Mouse (Mus musculus) left cerebral cortex, postnatal 10 days (tissue): ENCODE results near the gene Rabep1. TPM values are rescaled to one million over a fixed set of nuclear protein-coding genes. Genes with fewer than 3 reads are reported as not detected.
"Not testable (repeated sequence)": the region's sequence is repeated elsewhere in the genome, so short reads cannot be mapped to it uniquely, and the experiment has no call there.

Experiments
- DNase-seq, 2 experiments: peaks; one replicate each; pipeline ENCODE4 v3.0.0; 2021 to 2022; ENCODE audit warnings: low spot score in 2 of 2, mixed read lengths in 1 of 2; ENCODE audit errors: extremely low spot score in 1 of 2
- intact Hi-C: fragments of 180-260 bp; cut with DNase I; formaldehyde crosslinking; loops from one replicate; pipeline ENCODE4 v1.15.1; 2025
- total RNA-seq, 2 experiments: library from RNA; stranded (reverse); gene quantifications; 2 replicates each; pipeline ENCODE4 v1.2.3; 2021

Rabep1 gene
- total RNA-seq, 2 experiments from 2014 or later: 113 to 115 TPM

DNA sequence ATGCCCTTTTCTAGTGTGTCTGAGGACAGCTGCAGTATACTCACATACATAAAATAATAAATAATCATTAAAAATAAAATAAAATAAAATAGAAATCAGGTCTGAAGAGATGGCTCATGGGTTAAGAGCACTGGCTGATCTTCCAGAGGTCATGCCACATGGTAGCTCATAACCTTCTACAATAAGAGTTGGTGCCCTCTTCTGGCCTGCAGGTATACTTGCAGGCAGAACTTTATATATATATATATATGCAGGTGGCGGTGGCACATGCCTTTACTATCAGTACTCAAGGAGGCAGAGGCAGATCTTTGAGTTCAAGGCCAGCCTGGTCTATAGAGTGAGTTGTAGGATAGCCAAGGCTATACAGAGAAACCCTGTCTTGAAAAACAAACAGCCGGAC, 18.4 kb upstream of the Rabep1 start:
- DNase-seq: no peak
- intact Hi-C loops: no loop called here

DNA sequence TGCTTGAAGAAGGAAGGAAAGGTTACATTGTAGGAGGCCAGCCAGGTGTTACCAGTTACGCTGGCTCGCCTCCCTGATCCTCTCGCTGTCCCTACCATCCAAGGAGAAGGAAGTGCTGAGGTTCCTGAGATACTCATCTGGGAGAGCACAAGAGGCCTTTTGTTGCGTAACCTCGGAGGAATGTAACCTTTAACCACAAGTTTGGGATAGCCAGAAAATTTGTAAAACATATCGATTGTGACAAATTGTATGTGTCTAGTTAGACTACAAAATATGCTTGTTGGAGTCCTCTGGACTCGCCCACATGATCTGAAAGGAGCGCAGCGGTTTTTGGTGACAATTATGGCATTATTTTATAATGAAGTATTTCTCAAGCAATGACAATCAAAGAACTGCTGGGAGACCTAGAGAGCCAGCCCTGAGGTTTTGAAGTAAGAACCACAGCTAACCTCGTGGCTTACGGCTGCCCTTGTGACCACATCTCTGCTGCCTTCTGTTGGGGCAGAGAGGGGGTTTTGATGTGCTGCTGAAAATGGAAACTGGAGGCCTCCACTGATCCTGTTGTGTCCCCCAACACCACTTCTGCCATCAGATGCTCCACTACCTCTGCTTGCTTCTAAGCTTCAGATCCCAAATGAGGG, 15.5 kb upstream of the Rabep1 start:
- intact Hi-C loops: no loop called here
- no peak for DNase-seq

DNA sequence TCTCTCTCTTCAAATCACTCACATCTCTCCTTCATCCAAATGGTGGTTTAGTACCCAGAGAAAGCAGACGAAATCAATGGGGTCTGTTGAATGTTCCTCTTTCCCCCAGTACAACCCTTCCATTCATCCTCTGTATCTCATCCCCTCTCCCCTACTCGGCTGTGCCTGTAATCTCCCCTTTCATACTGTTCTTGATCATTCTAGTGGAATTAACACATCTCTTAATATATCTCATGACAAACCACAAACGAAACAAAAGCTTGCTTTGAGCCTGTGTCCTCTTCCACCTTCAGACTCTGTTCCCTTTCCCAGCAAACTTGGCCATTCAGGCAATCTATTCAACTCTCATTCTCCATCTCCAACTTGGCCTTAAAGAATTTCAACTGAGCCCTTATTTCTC, 13.4 kb upstream of the Rabep1 start:
- DNase-seq: no peak
- intact Hi-C loops: no loop called here

DNA sequence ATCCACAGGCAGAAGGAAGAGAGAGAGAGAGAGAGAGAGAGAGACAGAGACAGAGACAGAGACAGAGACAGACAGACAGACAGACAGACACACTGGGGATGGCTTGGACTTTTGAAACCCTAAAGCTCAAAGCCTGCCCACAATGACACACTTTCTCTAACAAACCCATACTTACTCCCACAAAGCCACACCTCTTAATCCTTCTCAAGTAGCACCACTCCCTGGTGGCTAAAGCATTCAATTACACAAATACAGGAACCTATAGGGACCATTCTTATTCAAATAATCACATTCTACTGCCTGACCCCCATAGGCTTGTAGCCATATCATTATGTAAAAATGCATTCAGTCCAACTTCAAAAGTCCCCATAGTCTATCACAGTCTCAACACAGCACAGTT, 11.2 kb upstream of the Rabep1 start:
- intact Hi-C loops: no loop called here
- DNase-seq: no peak

DNA sequence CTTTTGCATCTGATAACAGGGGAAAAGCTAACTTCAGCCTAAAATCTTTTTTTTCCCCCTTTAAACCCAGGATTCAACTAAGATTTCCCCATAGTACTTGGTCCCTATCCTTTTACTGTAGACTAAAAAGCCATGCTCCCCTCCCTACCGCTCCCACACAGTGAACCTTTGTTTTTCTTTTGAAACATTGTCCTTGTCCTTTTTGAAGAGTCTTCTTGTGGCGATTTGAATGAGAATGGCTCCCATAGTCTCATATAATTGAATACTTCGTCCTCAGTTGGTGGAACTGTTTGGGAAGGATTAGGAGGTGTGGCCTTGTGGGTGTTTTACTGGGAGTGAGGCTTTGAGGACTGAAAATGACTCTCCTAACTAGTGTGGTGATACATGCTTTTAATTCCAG, 10.7 kb upstream of the Rabep1 start:
- no peak for DNase-seq
- intact Hi-C loops: no loop called here

DNA sequence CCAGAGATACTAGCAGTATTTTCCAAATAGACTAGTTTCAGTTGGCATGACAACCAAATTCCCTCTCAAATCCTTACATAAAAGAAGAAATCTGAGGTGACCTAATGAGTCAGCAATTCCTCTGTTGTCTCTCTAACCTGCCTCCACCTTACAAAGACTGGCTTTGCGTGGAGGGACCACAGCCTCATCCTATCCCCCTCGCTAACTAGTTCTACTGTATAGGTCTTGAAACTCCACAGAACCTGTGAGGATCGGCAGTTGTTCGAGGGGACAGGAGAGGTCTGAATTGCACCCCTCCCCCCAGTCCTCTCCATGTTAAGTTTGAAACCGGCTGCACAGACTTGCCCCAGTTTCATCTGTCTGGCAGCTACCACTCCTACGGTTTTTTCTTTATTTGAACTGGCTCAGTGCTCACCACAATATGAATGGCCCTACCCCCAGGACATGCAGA, 9.2 kb upstream of the Rabep1 start:
- DNase-seq: peak in 1 of 2 experiments; percentile 38
- intact Hi-C loops: no loop called here

DNA sequence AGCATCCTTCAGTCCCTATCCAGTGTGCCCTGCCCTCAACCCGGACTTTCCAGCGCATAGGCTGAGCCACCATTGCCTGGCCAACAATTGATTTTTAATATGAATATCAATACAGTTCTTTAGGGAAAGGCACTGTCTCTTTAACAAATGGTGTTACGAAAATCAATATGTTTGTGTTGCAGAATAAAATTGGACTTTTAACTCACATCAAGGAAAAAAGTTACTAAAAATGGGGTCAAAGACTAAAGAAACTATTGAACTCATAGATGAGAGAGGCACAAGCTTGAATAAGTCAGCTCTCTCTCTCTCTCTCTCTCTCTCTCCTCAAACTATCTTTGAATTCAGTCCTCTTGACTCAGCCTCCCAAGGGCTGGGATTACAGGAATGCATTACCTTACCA, 7.5 kb upstream of the Rabep1 start:
- no peak for DNase-seq
- intact Hi-C loops: no loop called here

DNA sequence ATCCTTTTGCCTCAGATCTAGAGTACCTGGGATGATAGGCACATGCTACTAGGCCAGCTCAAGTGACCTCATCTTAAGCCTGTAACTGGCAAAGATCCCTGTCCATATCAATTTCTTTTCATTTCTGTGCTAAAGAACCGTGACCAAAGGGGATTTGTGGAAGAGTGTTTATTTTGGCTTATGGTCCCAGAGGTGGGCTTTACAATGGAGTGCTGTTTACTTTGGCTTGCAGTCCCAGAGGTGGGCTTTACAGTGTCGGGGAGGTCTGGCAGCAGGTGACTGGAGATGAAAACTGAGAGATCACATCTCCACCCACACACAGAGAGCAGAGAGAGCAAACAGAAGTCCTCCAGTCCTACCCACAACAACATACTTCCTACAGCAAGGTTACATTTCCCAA, 6.0 kb upstream of the Rabep1 start:
- no peak for DNase-seq
- intact Hi-C loops: no loop called here

DNA sequence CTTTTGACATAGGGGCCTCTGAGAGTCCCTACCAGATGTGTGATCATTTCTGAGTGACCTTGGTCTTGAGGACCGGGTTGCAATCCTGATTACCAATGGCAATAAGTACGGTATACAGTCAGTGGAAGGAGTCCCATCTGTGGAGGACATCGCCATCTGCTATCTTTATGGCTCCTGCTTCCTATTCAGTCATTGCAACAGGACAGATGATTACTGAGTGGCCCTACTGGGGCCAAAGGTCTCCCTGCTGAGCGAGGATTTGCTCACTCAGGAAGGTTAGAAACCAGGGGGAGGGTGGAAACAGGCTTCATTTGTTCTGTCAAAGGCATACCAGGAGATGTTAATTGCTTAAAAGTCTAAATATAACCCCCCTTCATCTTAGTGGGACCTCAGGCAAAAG, 1.6 kb upstream of the Rabep1 start:
- intact Hi-C loops: no loop called here
- no peak for DNase-seq

DNA sequence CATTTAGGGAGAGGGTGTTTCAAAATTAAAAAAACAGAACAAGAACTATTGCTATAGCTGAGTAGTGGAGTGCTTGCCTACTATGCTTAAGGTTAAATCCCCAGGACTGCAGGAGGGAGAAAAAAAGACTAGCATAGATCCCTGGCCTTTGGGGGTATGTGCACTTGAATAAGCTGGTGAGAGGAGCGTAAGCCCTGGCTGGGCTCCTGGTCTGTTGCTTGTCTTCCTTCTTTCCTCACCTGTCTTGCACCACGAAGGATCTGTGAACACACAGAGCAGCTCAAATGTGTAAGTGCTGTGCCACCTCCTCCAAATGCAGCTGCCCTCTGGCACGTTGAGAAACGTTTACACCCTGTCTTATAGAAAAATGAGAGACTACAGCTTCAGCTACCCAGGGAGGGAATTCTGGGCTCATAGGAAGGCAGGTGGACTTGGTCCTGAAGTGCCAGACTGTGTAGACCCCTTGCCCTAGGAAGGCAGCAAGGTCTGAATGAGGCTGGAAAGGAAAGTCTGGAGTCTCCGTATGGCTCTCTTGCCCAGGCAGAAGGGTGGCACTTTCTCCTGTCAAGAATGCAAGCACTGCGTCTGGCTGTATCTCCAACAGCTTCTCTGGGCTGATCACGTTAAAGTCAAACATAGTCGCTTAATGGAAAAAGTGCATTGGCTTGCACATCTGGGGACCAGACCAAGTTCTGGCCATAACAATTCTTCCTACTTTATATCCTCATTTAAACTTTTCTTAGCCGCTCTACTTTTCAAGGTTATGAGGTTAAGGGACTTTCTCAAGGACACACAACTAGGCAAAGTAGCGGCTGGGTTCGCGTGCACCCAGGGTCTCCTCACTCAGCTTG, 652 bp upstream of the Rabep1 start:
- peak in 1 of 2 experiments; percentile 9 for DNase-seq
- intact Hi-C loops: no loop called here

DNA sequence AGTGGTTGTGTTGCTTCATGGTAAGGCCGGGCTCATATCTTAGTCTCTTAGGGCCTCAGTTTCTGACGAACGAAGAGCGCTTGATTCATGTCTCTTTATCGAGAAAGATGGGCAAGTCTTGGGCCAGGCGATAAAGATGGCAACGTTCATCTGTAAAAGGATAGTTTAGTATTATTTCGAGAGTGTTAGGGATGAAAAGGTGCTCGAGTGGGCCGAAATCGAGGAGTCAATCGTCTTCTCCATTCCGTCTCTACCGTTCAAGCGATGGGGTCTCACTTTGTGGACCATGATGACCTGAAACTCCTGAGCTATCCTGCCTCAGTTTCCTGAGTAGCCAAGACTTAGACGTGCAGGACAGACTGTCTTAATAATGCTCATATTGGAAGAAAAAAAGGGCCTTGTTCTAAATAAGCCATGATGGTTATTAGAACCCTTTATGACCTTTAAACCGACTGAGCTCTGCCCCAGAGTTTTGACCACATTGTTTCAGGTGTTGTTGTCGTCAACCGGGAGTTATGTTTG, 940 bp downstream of the Rabep1 start:
- intact Hi-C loops: no loop called here
- no peak for DNase-seq

DNA sequence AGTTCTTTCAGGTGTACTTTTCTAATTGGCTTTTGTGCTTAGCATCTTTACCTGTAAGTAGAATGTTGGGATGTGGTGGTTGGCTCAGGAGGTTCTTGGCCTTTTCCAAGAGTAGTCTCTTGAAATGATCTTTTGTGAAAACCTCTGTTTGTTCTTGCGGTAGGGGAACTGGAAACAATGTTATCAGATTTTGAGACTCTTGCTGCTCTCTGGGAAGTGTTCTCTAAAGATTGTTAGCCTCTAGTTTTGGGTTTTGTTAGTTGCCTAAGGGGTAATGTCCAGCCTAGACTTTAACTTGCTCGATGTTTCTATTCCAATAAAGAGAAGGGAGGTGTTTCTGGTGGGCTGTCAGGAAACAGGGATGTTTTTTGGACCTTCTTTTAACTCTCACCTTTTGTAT, 1.5 kb downstream of the Rabep1 start:
- DNase-seq: no peak
- intact Hi-C loops: no loop called here

DNA sequence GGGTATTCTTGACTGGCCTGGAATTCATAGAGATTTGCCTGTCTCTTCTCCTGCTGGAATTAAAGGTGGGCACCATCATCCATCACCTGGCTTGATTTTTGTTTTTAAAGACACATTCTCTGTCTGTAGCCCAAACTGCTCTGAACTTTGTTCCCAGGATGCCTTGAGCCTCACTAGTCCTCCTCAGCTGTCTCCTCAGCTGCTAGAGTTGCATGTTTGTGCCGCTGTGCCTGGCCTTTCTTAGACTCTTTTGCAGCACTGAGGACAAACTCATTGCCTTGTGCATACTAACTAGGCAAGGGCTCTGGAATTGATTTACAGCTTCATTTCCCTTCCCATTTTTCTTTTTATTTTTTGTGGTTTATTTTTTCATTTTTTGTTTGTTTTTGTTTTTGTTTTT, 15.8 kb downstream of the Rabep1 start:
- intact Hi-C loops: no loop called here
- no peak for DNase-seq

DNA sequence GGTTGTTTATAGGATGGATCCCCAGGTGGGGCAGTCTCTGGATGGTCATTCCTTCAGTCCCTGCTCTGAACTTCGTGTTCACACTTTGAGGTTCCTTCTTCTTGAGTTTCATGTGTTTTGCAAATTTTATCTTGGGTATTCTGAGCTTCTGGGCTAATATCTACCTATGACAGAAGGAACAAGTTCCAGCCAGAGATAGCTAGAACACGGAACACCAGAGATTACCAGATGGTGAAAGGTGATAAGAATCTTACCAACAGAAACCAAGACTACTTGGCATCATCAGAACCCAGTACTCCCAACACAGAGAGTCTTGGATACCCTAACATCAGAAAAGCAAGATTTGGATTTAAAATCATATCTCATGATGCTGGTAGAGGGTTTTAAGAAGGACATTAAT, 18.6 kb downstream of the Rabep1 start:
- not testable (repeated sequence) for DNase-seq

DNA sequence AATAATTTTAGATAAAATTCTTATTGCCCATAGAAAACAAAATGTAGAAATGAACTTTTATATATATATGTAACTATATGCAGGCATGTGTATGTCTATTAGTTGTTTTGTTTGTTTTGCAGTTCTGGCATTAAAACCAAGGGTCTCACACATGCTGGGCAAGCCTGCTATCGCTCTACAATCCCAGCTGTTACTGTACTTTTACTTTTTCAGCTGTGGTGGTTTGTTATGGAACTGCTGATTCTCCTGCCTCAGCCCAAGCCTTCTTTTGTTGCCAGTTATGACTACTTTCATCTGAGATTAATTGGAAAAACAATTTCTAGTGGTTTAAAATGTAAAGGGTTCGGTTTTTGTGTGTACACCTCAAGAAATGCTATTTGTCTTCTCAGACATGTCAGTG, 20.6 kb downstream of the Rabep1 start:
- intact Hi-C loops: no loop called here
- DNase-seq: no peak

More for the DNA sequence above, 18.6 kb downstream of the Rabep1 start:
- intact Hi-C loops: not testable (repeated sequence)

DNA sequence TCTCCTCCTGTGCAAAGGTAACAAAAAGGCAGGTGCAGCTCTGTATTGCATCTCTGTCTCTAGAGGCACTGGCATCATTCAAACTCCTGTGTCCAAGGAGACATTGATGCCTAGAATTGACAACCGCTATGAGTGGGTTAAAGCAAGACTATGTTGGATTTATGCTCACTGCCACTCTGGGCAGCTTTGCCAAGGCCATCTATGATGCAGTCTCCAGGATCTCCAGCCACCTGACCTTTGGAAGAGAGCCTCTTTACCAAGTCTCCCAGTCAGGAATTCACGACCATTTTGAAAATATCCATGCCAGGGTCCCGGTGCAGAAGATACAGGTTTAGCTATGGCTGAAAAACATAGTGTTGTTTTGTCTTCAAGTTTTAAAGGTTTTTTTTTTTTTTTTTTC, 24.7 kb downstream of the Rabep1 start:
- no peak for DNase-seq
- intact Hi-C loops: no loop called here

DNA sequence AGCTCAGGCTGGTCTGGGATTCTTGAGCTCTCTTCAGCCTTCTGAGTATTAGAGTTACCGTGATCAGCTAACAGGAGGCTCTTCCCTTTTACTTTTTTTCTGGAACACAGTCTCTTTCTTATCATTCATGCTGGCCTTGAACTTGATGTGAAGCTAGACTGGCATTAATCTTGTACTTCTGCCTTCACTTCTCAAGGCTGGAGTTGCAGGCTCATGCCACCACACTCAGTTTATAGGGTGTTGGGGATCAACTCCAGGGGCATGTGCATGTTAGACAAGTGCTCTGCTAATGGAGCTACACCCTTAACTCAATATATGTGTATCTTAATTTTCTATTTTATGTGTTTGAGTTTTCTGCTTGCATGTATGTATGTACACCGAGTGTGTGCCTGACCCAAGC, 25.2 kb downstream of the Rabep1 start:
- intact Hi-C loops: no loop called here
- DNase-seq: no peak

DNA sequence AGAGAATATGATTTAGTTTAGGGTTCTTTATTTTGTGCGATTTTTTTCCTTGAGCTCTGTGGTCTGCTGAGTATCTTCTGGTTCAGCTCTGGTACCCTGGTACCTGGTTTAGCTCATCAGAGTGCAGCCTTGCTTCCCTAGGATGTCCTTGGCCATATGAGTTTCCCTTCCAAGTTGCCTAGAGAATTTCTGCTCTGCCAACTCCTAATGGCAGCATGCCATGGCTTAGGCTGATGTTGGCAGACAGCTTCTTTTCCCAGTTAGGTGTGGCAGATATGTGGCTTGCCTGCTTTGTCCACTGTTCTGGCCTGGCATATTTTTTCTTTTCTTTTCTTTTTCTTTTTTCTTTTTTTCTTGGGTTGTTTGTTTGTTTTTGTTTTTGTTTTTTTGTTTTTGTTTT, 25.8 kb downstream of the Rabep1 start:
- DNase-seq: peak; percentile 43 to 54
- intact Hi-C loops: no loop called here

DNA sequence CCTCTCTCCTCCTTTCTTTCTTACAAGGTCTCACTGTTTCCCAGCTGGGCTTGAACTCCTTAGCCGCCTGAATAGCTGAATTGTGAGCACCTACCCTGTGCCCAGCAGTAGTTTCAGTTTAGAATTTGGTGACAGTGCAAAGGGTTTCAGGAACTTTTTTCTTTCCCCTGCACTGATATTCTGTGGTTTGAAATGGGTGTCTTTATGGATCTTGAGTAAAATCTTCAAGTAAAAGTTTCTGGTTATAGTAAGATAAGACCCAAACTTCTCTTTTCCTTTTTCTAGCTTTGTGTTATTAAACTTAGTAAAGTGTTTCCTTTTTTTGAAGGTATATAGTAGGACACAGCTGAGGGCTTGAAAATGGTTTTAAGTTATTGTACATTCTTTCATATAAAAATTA, 26.5 kb downstream of the Rabep1 start:
- intact Hi-C loops: no loop called here
- no peak for DNase-seq

DNA sequence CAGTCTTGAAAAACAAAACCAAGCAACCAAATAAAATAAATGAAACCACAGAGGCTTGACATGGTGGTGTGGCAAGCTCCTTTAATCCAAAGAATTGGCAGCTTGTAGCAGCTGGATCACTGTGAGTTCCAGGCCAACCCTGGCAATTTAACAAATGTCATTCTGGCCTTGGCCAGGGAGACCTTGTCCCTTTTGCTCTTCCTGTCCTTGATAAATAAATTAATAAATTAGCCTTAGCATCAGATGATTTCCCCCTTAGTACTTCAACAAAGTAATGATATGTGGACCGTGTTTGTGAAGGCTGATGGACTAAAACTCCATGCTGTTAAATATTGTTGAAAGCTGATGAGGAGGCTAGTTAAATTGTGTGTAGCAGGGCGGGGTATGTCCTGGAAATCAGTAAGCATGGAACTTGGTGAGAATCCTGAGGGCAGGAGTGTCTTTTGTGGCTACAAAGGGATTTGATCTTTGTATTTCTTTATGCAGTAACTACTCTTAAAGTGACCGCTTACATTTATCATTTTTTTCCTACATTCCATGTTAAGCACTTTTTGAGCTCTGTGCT, 27.3 kb downstream of the Rabep1 start:
- no peak for DNase-seq
- intact Hi-C loops: no loop called here
